Mouse (Mus musculus): ENCODE results near the gene Rsc1a1. TPM values are rescaled to one million over a fixed set of nuclear protein-coding genes. Genes with fewer than 3 reads are reported as not detected.

Rsc1a1 gene
- polyA plus RNA-seq, 1 experiment from 2014 or later, result 0.51 TPM

Other genes with a start within 250 kb of the Rsc1a1 start
- 0.39 TPM in 1 of 2 replicates, not detected in the other for gene Srarp, start 249.5 kb downstream of the Rsc1a1 start, polyA plus RNA-seq (2015; fragmentation: Nextera tagmentation; extraction: Ambion mirVana)
- 39.7 and 42.7 TPM in 2 replicates for gene Zbtb17, start 240.9 kb downstream of the Rsc1a1 start, polyA plus RNA-seq (2015; fragmentation: Nextera tagmentation; extraction: Ambion mirVana)
- gene Spen, start 147.0 kb downstream of the Rsc1a1 start, polyA plus RNA-seq (2015; fragmentation: Nextera tagmentation; extraction: Ambion mirVana), result 15.3 and 17.1 TPM in 2 replicates
- gene Fblim1, start 79.5 kb downstream of the Rsc1a1 start, polyA plus RNA-seq (2015; fragmentation: Nextera tagmentation; extraction: Ambion mirVana), result 37.7 and 49.9 TPM in 2 replicates
- gene Tmem82, start 67.0 kb downstream of the Rsc1a1 start, polyA plus RNA-seq (2015; fragmentation: Nextera tagmentation; extraction: Ambion mirVana), result 0.36 and 0.58 TPM in 2 replicates
- 0.19 and 0.28 TPM in 2 replicates for gene Slc25a34, start 61.8 kb downstream of the Rsc1a1 start, polyA plus RNA-seq (2015; fragmentation: Nextera tagmentation; extraction: Ambion mirVana)
- 8.2 and 9.9 TPM in 2 replicates for gene Plekhm2, start 20.7 kb downstream of the Rsc1a1 start, polyA plus RNA-seq (2015; fragmentation: Nextera tagmentation; extraction: Ambion mirVana)
- gene Ddi2, start 37.8 kb upstream of the Rsc1a1 start, polyA plus RNA-seq (2015; fragmentation: Nextera tagmentation; extraction: Ambion mirVana), result 13.8 and 15.1 TPM in 2 replicates
- gene Agmat, start 61.1 kb upstream of the Rsc1a1 start, polyA plus RNA-seq (2015; fragmentation: Nextera tagmentation; extraction: Ambion mirVana), result 0.14 and 0.21 TPM in 2 replicates
- gene Dnajc16, start 105.3 kb upstream of the Rsc1a1 start, polyA plus RNA-seq (2015; fragmentation: Nextera tagmentation; extraction: Ambion mirVana), result 5.5 and 6.8 TPM in 2 replicates
- gene Casp9, start 108.0 kb upstream of the Rsc1a1 start, polyA plus RNA-seq (2015; fragmentation: Nextera tagmentation; extraction: Ambion mirVana), result 20.8 and 23.0 TPM in 2 replicates
- 0.18 TPM in 1 of 2 replicates, not detected in the other for gene Cela2a, start 140.6 kb upstream of the Rsc1a1 start, polyA plus RNA-seq (2015; fragmentation: Nextera tagmentation; extraction: Ambion mirVana)
- gene Ctrc, start 160.8 kb upstream of the Rsc1a1 start, polyA plus RNA-seq (2015; fragmentation: Nextera tagmentation; extraction: Ambion mirVana), result not detected in 2 replicates
- 77.8 and 83.5 TPM in 2 replicates for gene Efhd2, start 189.3 kb upstream of the Rsc1a1 start, polyA plus RNA-seq (2015; fragmentation: Nextera tagmentation; extraction: Ambion mirVana)

All from hindbrain, embryonic 15.5 days (tissue).